Comparison of ENCODE assay signal across 21 mouse cellular contexts in genomic region chr4:55194061-55194460, GRCm38 (mm10).
"Had no signal": no experiment of that assay in that cellular context is flagged by ENCODE, and none has a peak within 500 bp of the region (broad histone marks: within the 10 kb centered on the region; RNA-seq: fewer than 3 reads in every experiment).

No protein-coding gene starts in this region.

- H3K27me3 ChIP-seq: kidney, embryonic 15.5 days; limb, embryonic 13.5 days; liver, embryonic 12.5 days; liver, embryonic 15.5 days; lung, embryonic 15.5 days; neural tube, embryonic 12.5 days; neural tube, embryonic 15.5 days; stomach, embryonic 15.5 days had no signal

- H3K9ac ChIP-seq: kidney, embryonic 15.5 days; limb, embryonic 13.5 days; liver, embryonic 12.5 days; liver, embryonic 15.5 days; lung, embryonic 15.5 days; neural tube, embryonic 12.5 days; neural tube, embryonic 15.5 days; stomach, embryonic 15.5 days had no signal

- H3K4me1 ChIP-seq: kidney, embryonic 15.5 days; limb, embryonic 10.5 days; limb, embryonic 13.5 days; liver, embryonic 12.5 days; liver, embryonic 15.5 days; lung, embryonic 15.5 days; neural tube, embryonic 12.5 days; neural tube, embryonic 15.5 days; stomach, embryonic 15.5 days had no signal

- H3K36me3 ChIP-seq: kidney, embryonic 15.5 days; limb, embryonic 10.5 days; limb, embryonic 13.5 days; liver, embryonic 12.5 days; liver, embryonic 15.5 days; lung, embryonic 15.5 days; neural tube, embryonic 12.5 days; neural tube, embryonic 15.5 days; stomach, embryonic 15.5 days had no signal

- H3K4me2 ChIP-seq: kidney, embryonic 15.5 days; limb, embryonic 13.5 days; liver, embryonic 12.5 days; liver, embryonic 15.5 days; lung, embryonic 15.5 days; midbrain, embryonic 11.5 days; neural tube, embryonic 12.5 days; neural tube, embryonic 15.5 days; stomach, embryonic 15.5 days had no signal

- H3K27ac ChIP-seq: kidney, embryonic 15.5 days; limb, embryonic 10.5 days; limb, embryonic 13.5 days; liver, embryonic 12.5 days; liver, embryonic 15.5 days; lung, embryonic 15.5 days; neural tube, embryonic 12.5 days; neural tube, embryonic 15.5 days; stomach, embryonic 15.5 days had no signal

- H3K4me3 ChIP-seq: kidney, embryonic 15.5 days; limb, embryonic 10.5 days; limb, embryonic 13.5 days; liver, embryonic 12.5 days; liver, embryonic 15.5 days; lung, embryonic 15.5 days; neural tube, embryonic 12.5 days; neural tube, embryonic 15.5 days; stomach, embryonic 15.5 days had no signal

- ATAC-seq: liver, embryonic 12.5 days had no signal

- H3K9me3 ChIP-seq: kidney, embryonic 15.5 days; limb, embryonic 10.5 days; limb, embryonic 13.5 days; liver, embryonic 12.5 days; liver, embryonic 15.5 days; lung, embryonic 15.5 days; neural tube, embryonic 12.5 days; neural tube, embryonic 15.5 days; stomach, embryonic 15.5 days had no signal

- DNase-seq: kidney, adult 8-10 months; kidney, postnatal 10 days; kidney, postnatal 36 days; liver; lung, adult 18-20 months; lung, postnatal 14 days; lung, postnatal 4 days; midbrain, embryonic 14.5 days; right cerebral cortex, postnatal 25 days; spleen, adult 18-20 months; thymus, postnatal 25 days had no signal
